Mouse (Mus musculus): Measurements from ENCODE around the gene Myo18a.

DNA sequence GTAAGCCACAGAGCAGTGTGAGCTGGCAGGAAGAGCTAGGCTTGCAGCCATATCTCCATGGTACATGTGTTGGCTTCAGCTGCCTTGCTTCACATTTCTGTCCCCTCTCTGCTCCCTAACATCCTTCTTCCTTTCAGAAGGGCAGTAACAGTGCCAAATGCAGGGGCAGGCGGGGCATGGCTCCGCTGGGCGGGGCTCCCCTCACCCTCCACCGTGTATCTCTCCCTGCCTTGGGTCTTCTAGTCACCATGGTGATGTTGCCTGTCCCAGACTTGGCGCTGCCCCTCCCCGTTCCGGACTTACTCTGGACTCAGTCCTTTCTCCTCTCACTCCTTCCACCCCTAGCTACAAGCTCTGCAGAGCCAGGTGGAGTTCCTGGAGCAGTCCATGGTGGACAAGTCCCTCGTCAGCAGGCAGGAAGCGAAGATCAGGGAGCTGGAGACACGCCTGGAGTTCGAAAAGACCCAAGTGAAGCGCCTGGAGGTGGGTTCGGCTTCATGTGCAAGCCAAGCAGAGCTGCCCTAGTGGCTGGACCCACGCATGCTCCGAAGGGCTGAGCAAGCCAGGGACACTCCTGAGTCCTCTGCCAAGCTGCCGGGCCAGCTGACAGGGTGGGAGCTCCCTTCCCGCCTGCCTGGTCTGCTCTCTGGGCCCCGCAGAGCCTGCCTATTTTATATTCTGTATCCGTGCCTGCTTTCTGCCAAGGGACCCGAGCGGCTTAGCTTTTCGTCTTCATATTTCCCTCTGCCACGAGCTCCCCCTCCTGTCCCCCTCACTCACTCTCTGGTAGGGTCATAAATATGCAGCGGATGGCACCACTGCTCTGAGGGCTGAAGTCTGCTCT lies 87.6 kb downstream of the Myo18a start:
- no peak for TF ChIP-seq CTCF (IDR thresholded peaks at IDR 0.05; ENCODE audit: extremely low read depth, insufficient read depth, low read length)
- no peak for TF ChIP-seq POLR2A (IDR thresholded peaks at IDR 0.05; ENCODE audit: extremely low read depth, insufficient read depth, low read length)

All from cortical plate, adult 2 months (tissue).